Mouse (Mus musculus) G1E (cell line): ENCODE measurements around the gene Urgcp.

ENCODE experiments used
- CTCF ChIP-seq: IDR thresholded peaks from 2 replicates; pipeline ENCODE4 v1.5.1; 2012; ENCODE audit warnings: low read depth, low read length, inconsistent platforms, mixed read lengths
- GATA1 ChIP-seq: IDR thresholded peaks from 2 replicates; pipeline ENCODE4 v1.6.1; 2012; ENCODE audit warnings: borderline replicate concordance, low read length, inconsistent platforms, mixed read lengths
- POLR2AphosphoS5 ChIP-seq: IDR thresholded peaks from 2 replicates; pipeline ENCODE4 v1.6.1; 2012; ENCODE audit warnings: low read depth, low read length, inconsistent platforms; ENCODE audit not compliant: insufficient replicate concordance
- TAL1 ChIP-seq: conservative IDR thresholded peaks from 2 replicates; pipeline ENCODE4 v1.6.1; 2012; ENCODE audit warnings: low read depth, low read length, inconsistent platforms, mixed read lengths

GRCm38 (mm10) chr11:5805711-5806110 is 43.5 kb upstream of the Urgcp start:
- TF ChIP-seq GATA1 = no peak
- no peak for TF ChIP-seq CTCF
- no peak for TF ChIP-seq TAL1
- no peak for TF ChIP-seq POLR2AphosphoS5
